Mouse (Mus musculus): Measurements from ENCODE around the gene Nt5m. TPM values are rescaled to one million over a fixed set of nuclear protein-coding genes. Genes with fewer than 3 reads are reported as not detected.
"Not testable (repeated sequence)": the region's sequence is repeated elsewhere in the genome, so short reads cannot be mapped to it uniquely, and the experiment has no call there.

Nt5m gene
- polyA plus RNA-seq, 1 experiment from 2014 or later = 31.6 TPM

GRCm38 (mm10) chr11:59817916-59818315 lies 21.3 kb upstream of the Nt5m start:
- WGBS = 94% methylated on average over 3 of the region's 3 CpGs
- Histone ChIP-seq H3K27ac (ENCODE audit: low read length) (no peak overlapping the region), H3K4me3 (replicated peaks; ENCODE audit: low read length) (no peak overlapping the region), H3K36me3 (ENCODE audit: control insufficient read depth, insufficient read depth, low read length) (peaks cover 12% of the 10 kb centered on the region; the same call in 1 of the 2 replicates), H3K27me3 (ENCODE audit: control insufficient read depth, insufficient read depth, low read length) (no peaks in the 10 kb centered on the region), H3K4me1 (ENCODE audit: control insufficient read depth, insufficient read depth, low read length) (no peaks in the 10 kb centered on the region), H3K9me3 (replicated peaks; ENCODE audit: control insufficient read depth, low read length) (no peaks in the 10 kb centered on the region), H3K4me2 (ENCODE audit: low read depth, low read length) (no peak overlapping the region), H3K9ac (ENCODE audit: low read length) (no peak overlapping the region)
- no peak for ATAC-seq (ENCODE audit: insufficient read depth, low FRiP score)

- ATAC-seq (ENCODE audit: insufficient read depth, low FRiP score) = no peak
- Histone ChIP-seq H3K36me3 (ENCODE audit: control insufficient read depth, insufficient read depth, low read length) (peaks cover 19% of the 10 kb centered on the region), H3K4me3 (replicated peaks; ENCODE audit: low read length) (no peak overlapping the region), H3K9me3 (replicated peaks; ENCODE audit: control insufficient read depth, low read length) (no peaks in the 10 kb centered on the region), H3K4me2 (ENCODE audit: low read depth, low read length) (no peak overlapping the region), H3K27me3 (ENCODE audit: control insufficient read depth, insufficient read depth, low read length) (no peaks in the 10 kb centered on the region), H3K27ac (ENCODE audit: low read length) (no peak overlapping the region), H3K4me1 (ENCODE audit: control insufficient read depth, insufficient read depth, low read length) (no peaks in the 10 kb centered on the region), H3K9ac (ENCODE audit: low read length) (no peak overlapping the region)
- 90% methylated on average over 3 of the region's 3 CpGs for WGBS
Observed at GRCm38 (mm10) chr11:59821625-59822024, 17.6 kb upstream of the Nt5m start.

DNA sequence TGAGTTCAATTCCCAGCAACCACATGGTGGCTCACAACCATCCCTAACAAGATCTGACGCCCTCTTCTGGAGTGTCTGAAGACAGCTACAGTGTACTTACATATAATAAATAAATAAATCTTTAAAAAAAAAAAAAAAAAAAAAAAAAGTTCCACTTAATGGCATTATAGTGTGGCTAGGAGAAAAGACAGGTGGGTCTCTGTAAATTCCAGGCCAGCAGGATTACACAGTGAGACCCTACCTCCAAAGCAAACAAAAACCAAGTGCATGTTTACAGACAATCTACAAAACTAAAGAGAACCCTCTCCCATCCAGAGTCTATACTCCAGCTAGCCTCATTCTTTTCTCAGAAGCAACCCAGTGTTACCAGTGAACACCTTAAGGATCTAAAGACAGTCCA lies 1.5 kb upstream of the Nt5m start:
- no CpG with 5 or more reads among the region's 1 CpGs for WGBS

DNA sequence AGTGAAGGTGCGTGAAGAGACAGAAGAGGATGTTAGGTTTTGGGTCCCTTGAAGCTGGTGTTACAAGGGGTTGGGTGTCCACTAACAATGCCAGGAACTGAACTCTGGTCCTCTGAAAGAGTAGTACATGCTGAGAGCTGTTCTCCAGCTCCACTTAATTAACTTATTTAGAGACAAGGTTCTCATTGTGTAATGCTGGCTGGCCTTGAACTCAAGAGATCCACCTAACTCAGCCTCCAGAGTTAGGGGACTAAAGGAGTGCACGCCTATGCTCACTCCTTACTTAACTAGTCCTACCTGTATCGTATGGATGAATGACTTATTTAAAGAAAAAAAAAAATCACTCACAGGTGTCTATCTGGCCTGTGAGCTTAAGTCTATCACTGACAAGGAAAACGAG lies 821 bp upstream of the Nt5m start:
- H3K9ac ChIP-seq (ENCODE audit: low read length) = peak overlapping the region; percentile 98
- H3K4me2 ChIP-seq (ENCODE audit: low read depth, low read length) = peak overlapping the region; percentile 78
- H3K4me3 ChIP-seq (replicated peaks; ENCODE audit: low read length) = peak overlapping the region; percentile 97
- no peak overlapping the region for H3K27ac ChIP-seq (ENCODE audit: low read length)
- peaks cover 13% of the 10 kb centered on the region; the same call in 1 of the 2 replicates for H3K36me3 ChIP-seq (ENCODE audit: control insufficient read depth, insufficient read depth, low read length)
- no peaks in the 10 kb centered on the region for H3K27me3 ChIP-seq (ENCODE audit: control insufficient read depth, insufficient read depth, low read length)
- no peak for ATAC-seq (ENCODE audit: insufficient read depth, low FRiP score)
- WGBS = 51% methylated on average over 4 of the region's 4 CpGs
- no peaks in the 10 kb centered on the region for H3K9me3 ChIP-seq (replicated peaks; ENCODE audit: control insufficient read depth, low read length)
- peaks cover 18% of the 10 kb centered on the region for H3K4me1 ChIP-seq (ENCODE audit: control insufficient read depth, insufficient read depth, low read length)

More for the DNA sequence above, 1.5 kb upstream of the Nt5m start:
- not testable (repeated sequence) for H3K4me3 ChIP-seq (replicated peaks; ENCODE audit: low read length); H3K9me3 ChIP-seq (replicated peaks; ENCODE audit: control insufficient read depth, low read length); H3K27me3 ChIP-seq (ENCODE audit: control insufficient read depth, insufficient read depth, low read length); H3K4me2 ChIP-seq (ENCODE audit: low read depth, low read length); H3K9ac ChIP-seq (ENCODE audit: low read length); ATAC-seq (ENCODE audit: insufficient read depth, low FRiP score); H3K27ac ChIP-seq (ENCODE audit: low read length)
- H3K4me1 ChIP-seq (ENCODE audit: control insufficient read depth, insufficient read depth, low read length) = peaks cover 18% of the 10 kb centered on the region
- H3K36me3 ChIP-seq (ENCODE audit: control insufficient read depth, insufficient read depth, low read length) = peaks cover 16% of the 10 kb centered on the region; the same call in 1 of the 2 replicates

DNA sequence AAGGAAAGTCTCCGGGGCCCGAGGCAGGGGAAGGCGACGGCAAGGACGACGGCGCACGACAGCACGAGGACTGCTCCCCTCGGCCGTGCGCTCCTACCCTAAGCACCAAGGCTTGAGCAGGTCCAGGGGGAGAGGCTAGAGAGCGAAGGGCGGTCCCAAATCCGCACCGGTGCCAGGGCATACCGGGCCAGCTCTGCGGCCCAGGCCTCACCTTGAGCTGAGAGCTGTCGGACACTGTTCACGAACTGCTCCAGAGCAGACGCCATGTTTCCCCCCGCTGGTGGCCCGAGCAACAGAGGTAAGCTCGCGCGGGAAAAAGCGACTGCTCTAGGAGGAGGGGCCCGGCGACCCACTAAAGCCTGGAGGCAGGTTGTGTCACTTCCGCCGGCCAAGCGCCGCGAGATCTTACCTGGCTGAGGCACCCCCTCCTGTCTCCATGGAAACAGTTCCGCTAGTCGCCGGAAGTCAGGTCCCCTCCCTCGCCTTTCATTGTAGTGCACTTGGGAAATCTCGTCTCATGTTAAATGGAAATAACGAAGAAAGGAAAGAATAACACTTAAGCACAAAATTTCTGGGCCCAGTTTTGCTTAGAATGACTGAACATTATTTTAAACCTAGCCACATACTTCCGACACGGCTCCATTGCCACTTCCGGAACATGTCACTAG lies 346 bp downstream of the Nt5m start, which contains the start of gene Cops3:
Cops3 (minus strand) TSS at position 380 of the 668 bp plus-strand sequence.
- ATAC-seq (ENCODE audit: insufficient read depth, low FRiP score) = peak; percentile 95
- H3K27ac ChIP-seq (ENCODE audit: low read length) = peak within 1 kb of the TSS; percentile 99
- peak within 1 kb of the TSS; percentile 78 for H3K4me2 ChIP-seq (ENCODE audit: low read depth, low read length)
- peaks cover 18% of the 10 kb centered on the region for H3K4me1 ChIP-seq (ENCODE audit: control insufficient read depth, insufficient read depth, low read length)
- no peaks in the 10 kb centered on the region for H3K9me3 ChIP-seq (replicated peaks; ENCODE audit: control insufficient read depth, low read length)
- peak within 1 kb of the TSS; percentile 97 for H3K4me3 ChIP-seq (replicated peaks; ENCODE audit: low read length)
- peak within 1 kb of the TSS; percentile 98 for H3K9ac ChIP-seq (ENCODE audit: low read length)
- under 1% methylated on average over 43 of the region's 43 CpGs for WGBS
- H3K36me3 ChIP-seq (ENCODE audit: control insufficient read depth, insufficient read depth, low read length) = peaks cover 11% of the 10 kb centered on the region; the same call in 1 of the 2 replicates
- H3K27me3 ChIP-seq (ENCODE audit: control insufficient read depth, insufficient read depth, low read length) = no peaks in the 10 kb centered on the region

DNA sequence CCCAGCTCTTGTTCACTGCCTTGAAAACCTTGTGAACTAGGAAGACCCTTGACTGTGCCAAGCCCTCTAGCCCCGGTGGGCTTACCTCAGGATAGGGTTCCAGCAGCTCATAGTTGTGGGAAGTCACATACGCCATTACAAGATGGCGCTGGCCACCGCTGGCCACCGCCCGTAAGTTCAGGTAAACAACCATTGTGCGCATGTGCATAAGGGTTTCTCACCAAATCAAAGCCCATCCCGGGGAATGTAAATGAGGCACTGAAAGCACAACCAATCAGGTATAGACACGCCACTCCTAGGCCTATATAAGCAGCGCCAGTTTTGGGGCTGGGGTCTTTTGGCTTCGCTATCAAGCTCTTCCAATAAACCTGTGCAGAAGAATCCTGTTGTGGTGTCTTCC lies 7.1 kb downstream of the Nt5m start:
- ATAC-seq (ENCODE audit: insufficient read depth, low FRiP score) = no peak
- 95% methylated on average over 11 of the region's 11 CpGs for WGBS
- no peak overlapping the region for H3K9ac ChIP-seq (ENCODE audit: low read length)
- no peak overlapping the region for H3K4me2 ChIP-seq (ENCODE audit: low read depth, low read length)
- H3K27me3 ChIP-seq (ENCODE audit: control insufficient read depth, insufficient read depth, low read length) = no peaks in the 10 kb centered on the region
- no peaks in the 10 kb centered on the region for H3K9me3 ChIP-seq (replicated peaks; ENCODE audit: control insufficient read depth, low read length)
- H3K4me3 ChIP-seq (replicated peaks; ENCODE audit: low read length) = no peak overlapping the region
- no peaks in the 10 kb centered on the region for H3K36me3 ChIP-seq (ENCODE audit: control insufficient read depth, insufficient read depth, low read length)
- H3K27ac ChIP-seq (ENCODE audit: low read length) = no peak overlapping the region
- H3K4me1 ChIP-seq (ENCODE audit: control insufficient read depth, insufficient read depth, low read length) = peaks cover 7% of the 10 kb centered on the region; the same call in 1 of the 2 replicates

- Histone ChIP-seq H3K4me1 (ENCODE audit: control insufficient read depth, insufficient read depth, low read length) (peaks cover 7% of the 10 kb centered on the region; the same call in 1 of the 2 replicates), H3K9me3 (replicated peaks; ENCODE audit: control insufficient read depth, low read length) (no peaks in the 10 kb centered on the region), H3K27ac (ENCODE audit: low read length) (no peak overlapping the region), H3K9ac (ENCODE audit: low read length) (no peak overlapping the region), H3K27me3 (ENCODE audit: control insufficient read depth, insufficient read depth, low read length) (no peaks in the 10 kb centered on the region), H3K4me3 (replicated peaks; ENCODE audit: low read length) (peak overlapping the region; percentile 81), H3K36me3 (ENCODE audit: control insufficient read depth, insufficient read depth, low read length) (no peaks in the 10 kb centered on the region), H3K4me2 (ENCODE audit: low read depth, low read length) (peak overlapping the region; percentile 69)
- ATAC-seq (ENCODE audit: insufficient read depth, low FRiP score) = no peak
- 7% methylated on average over 2 of the region's 2 CpGs for WGBS
Observed at GRCm38 (mm10) chr11:59847131-59847530, 7.9 kb downstream of the Nt5m start.

GRCm38 (mm10) chr11:59847891-59848884 lies 8.9 kb downstream of the Nt5m start:
- WGBS = under 1% methylated on average over 69 of the region's 69 CpGs
- H3K4me1 ChIP-seq (ENCODE audit: control insufficient read depth, insufficient read depth, low read length) = peaks cover 7% of the 10 kb centered on the region; the same call in 1 of the 2 replicates
- peak overlapping the region; percentile 91 for H3K27ac ChIP-seq (ENCODE audit: low read length)
- no peaks in the 10 kb centered on the region for H3K9me3 ChIP-seq (replicated peaks; ENCODE audit: control insufficient read depth, low read length)
- H3K9ac ChIP-seq (ENCODE audit: low read length) = peak overlapping the region; percentile 94
- peak overlapping the region; percentile 81 for H3K4me3 ChIP-seq (replicated peaks; ENCODE audit: low read length)
- no peaks in the 10 kb centered on the region for H3K27me3 ChIP-seq (ENCODE audit: control insufficient read depth, insufficient read depth, low read length)
- H3K4me2 ChIP-seq (ENCODE audit: low read depth, low read length) = peak overlapping the region; percentile 69
- ATAC-seq (ENCODE audit: insufficient read depth, low FRiP score) = peak; percentile 88
- no peaks in the 10 kb centered on the region for H3K36me3 ChIP-seq (ENCODE audit: control insufficient read depth, insufficient read depth, low read length)

- 48% methylated on average over 3 of the region's 3 CpGs for WGBS
- H3K4me2 ChIP-seq (ENCODE audit: low read depth, low read length) = no peak overlapping the region
Observed at GRCm38 (mm10) chr11:59852865-59853264, 13.6 kb downstream of the Nt5m start.

More at GRCm38 (mm10) chr11:59852865-59853264, 13.6 kb downstream of the Nt5m start:
- H3K9me3 ChIP-seq (replicated peaks; ENCODE audit: control insufficient read depth, low read length) = no peaks in the 10 kb centered on the region
- H3K4me3 ChIP-seq (replicated peaks; ENCODE audit: low read length) = no peak overlapping the region
- no peak overlapping the region for H3K9ac ChIP-seq (ENCODE audit: low read length)
- no peaks in the 10 kb centered on the region for H3K27me3 ChIP-seq (ENCODE audit: control insufficient read depth, insufficient read depth, low read length)
- no peaks in the 10 kb centered on the region for H3K36me3 ChIP-seq (ENCODE audit: control insufficient read depth, insufficient read depth, low read length)
- no peak for ATAC-seq (ENCODE audit: insufficient read depth, low FRiP score)
- H3K4me1 ChIP-seq (ENCODE audit: control insufficient read depth, insufficient read depth, low read length) = peaks cover 7% of the 10 kb centered on the region; the same call in 1 of the 2 replicates
- H3K27ac ChIP-seq (ENCODE audit: low read length) = no peak overlapping the region

Measured in stomach, embryonic 16.5 days (tissue).